Mouse (Mus musculus): ENCODE results near the gene Umad1. TPM values are rescaled to one million over a fixed set of nuclear protein-coding genes. Genes with fewer than 3 reads are reported as not detected.

Umad1 gene
- polyA plus RNA-seq, 1 experiment from 2014 or later, result 15.6 TPM

- no peaks in the 10 kb centered on the region for H3K36me3 ChIP-seq (replicated peaks; ENCODE audit: insufficient read depth, low read length)
- WGBS (ENCODE audit: insufficient replicate concordance), result 95% methylated on average over 1 of the region's 1 CpGs
- H3K9me3 ChIP-seq (ENCODE audit: low read length), result no peaks in the 10 kb centered on the region
- no peak for TF ChIP-seq EP300 (IDR thresholded peaks at IDR 0.05; ENCODE audit: low read depth)
- no peak for TF ChIP-seq CTCF (IDR thresholded peaks at IDR 0.05; ENCODE audit: low read depth)
- no peak overlapping the region for H3K4me3 ChIP-seq (ENCODE audit: low read depth, low read length)
- no peaks in the 10 kb centered on the region for H3K27me3 ChIP-seq (ENCODE audit: insufficient read depth, low read length)
- no peaks in the 10 kb centered on the region for H3K4me1 ChIP-seq (ENCODE audit: insufficient read depth)
- H3K4me2 ChIP-seq (ENCODE audit: low read depth, low read length), result no peak overlapping the region
- H3K9ac ChIP-seq (replicated peaks), result no peak overlapping the region
- ATAC-seq, result no peak
- H3K27ac ChIP-seq (ENCODE audit: low read depth), result no peak overlapping the region
- DNase-seq, result no peak
These were observed 74.3 kb downstream of the Umad1 start for GRCm38 (mm10) chr6:8333380-8333779.

- H3K9ac ChIP-seq (replicated peaks), result no peak overlapping the region
- no peak overlapping the region for H3K4me3 ChIP-seq (ENCODE audit: low read depth, low read length)
- no peak for DNase-seq
- no peak overlapping the region for H3K27ac ChIP-seq (ENCODE audit: low read depth)
- no peak for TF ChIP-seq EP300 (IDR thresholded peaks at IDR 0.05; ENCODE audit: low read depth)
- TF ChIP-seq CTCF (IDR thresholded peaks at IDR 0.05; ENCODE audit: low read depth), result no peak
- H3K9me3 ChIP-seq (ENCODE audit: low read length), result no peaks in the 10 kb centered on the region
- H3K27me3 ChIP-seq (ENCODE audit: insufficient read depth, low read length), result no peaks in the 10 kb centered on the region
- no peak overlapping the region for H3K4me2 ChIP-seq (ENCODE audit: low read depth, low read length)
- no peak for ATAC-seq
- H3K4me1 ChIP-seq (ENCODE audit: insufficient read depth), result no peaks in the 10 kb centered on the region
- WGBS (ENCODE audit: insufficient replicate concordance), result 84% methylated on average over 9 of the region's 9 CpGs
- H3K36me3 ChIP-seq (replicated peaks; ENCODE audit: insufficient read depth, low read length), result no peaks in the 10 kb centered on the region
These were observed 77.7 kb downstream of the Umad1 start for GRCm38 (mm10) chr6:8336487-8337390.

GRCm38 (mm10) chr6:8339453-8339852 lies 80.4 kb downstream of the Umad1 start:
- Histone ChIP-seq H3K4me2 (ENCODE audit: low read depth, low read length) (no peak overlapping the region), H3K9me3 (ENCODE audit: low read length) (no peaks in the 10 kb centered on the region), H3K27ac (ENCODE audit: low read depth) (no peak overlapping the region), H3K4me3 (ENCODE audit: low read depth, low read length) (no peak overlapping the region), H3K36me3 (replicated peaks; ENCODE audit: insufficient read depth, low read length) (no peaks in the 10 kb centered on the region), H3K4me1 (ENCODE audit: insufficient read depth) (peaks cover 9% of the 10 kb centered on the region; the same call in 1 of the 2 replicates), H3K27me3 (ENCODE audit: insufficient read depth, low read length) (no peaks in the 10 kb centered on the region), H3K9ac (replicated peaks) (no peak overlapping the region)
- ATAC-seq, result no peak
- WGBS (ENCODE audit: insufficient replicate concordance), result 63% methylated on average over 6 of the region's 6 CpGs
- no peak for DNase-seq
- no peak for TF ChIP-seq CTCF (IDR thresholded peaks at IDR 0.05; ENCODE audit: low read depth)
- no peak for TF ChIP-seq EP300 (IDR thresholded peaks at IDR 0.05; ENCODE audit: low read depth)

GRCm38 (mm10) chr6:8343271-8343670 lies 84.2 kb downstream of the Umad1 start:
- Histone ChIP-seq H3K9me3 (ENCODE audit: low read length) (no peaks in the 10 kb centered on the region), H3K36me3 (replicated peaks; ENCODE audit: insufficient read depth, low read length) (no peaks in the 10 kb centered on the region), H3K4me2 (ENCODE audit: low read depth, low read length) (peak overlapping the region; percentile 51), H3K27me3 (ENCODE audit: insufficient read depth, low read length) (no peaks in the 10 kb centered on the region), H3K4me3 (ENCODE audit: low read depth, low read length) (no peak overlapping the region), H3K27ac (ENCODE audit: low read depth) (no peak overlapping the region), H3K4me1 (ENCODE audit: insufficient read depth) (peaks cover 18% of the 10 kb centered on the region; the same call in 1 of the 2 replicates), H3K9ac (replicated peaks) (no peak overlapping the region)
- DNase-seq (no peak), ATAC-seq (no peak)
- whole genome bisulfite sequencing (ENCODE audit: insufficient replicate concordance), result 67% methylated on average over 4 of the region's 4 CpGs
- TF ChIP-seq CTCF (IDR thresholded peaks at IDR 0.05; ENCODE audit: low read depth) (0 out of 2 replicates have a peak, but pooled peaks have one; percentile 23), EP300 (IDR thresholded peaks at IDR 0.05; ENCODE audit: low read depth) (0 out of 2 replicates have a peak, but pooled peaks have one; percentile 11)

GRCm38 (mm10) chr6:8345219-8345856 lies 86.2 kb downstream of the Umad1 start:
- ATAC-seq (peak; percentile 90), DNase-seq (peak; percentile 74)
- H3K36me3 ChIP-seq (replicated peaks; ENCODE audit: insufficient read depth, low read length), result no peaks in the 10 kb centered on the region
- peak overlapping the region; percentile 16; the same call in 1 of the 2 replicates for H3K4me2 ChIP-seq (ENCODE audit: low read depth, low read length)
- no peaks in the 10 kb centered on the region for H3K27me3 ChIP-seq (ENCODE audit: insufficient read depth, low read length)
- 59% methylated on average over 5 of the region's 5 CpGs for WGBS (ENCODE audit: insufficient replicate concordance)
- no peak for TF ChIP-seq EP300 (IDR thresholded peaks at IDR 0.05; ENCODE audit: low read depth)
- no peak for TF ChIP-seq CTCF (IDR thresholded peaks at IDR 0.05; ENCODE audit: low read depth)
- H3K4me3 ChIP-seq (ENCODE audit: low read depth, low read length), result no peak overlapping the region
- H3K9ac ChIP-seq (replicated peaks), result no peak overlapping the region
- no peaks in the 10 kb centered on the region for H3K9me3 ChIP-seq (ENCODE audit: low read length)
- peaks cover 26% of the 10 kb centered on the region for H3K4me1 ChIP-seq (ENCODE audit: insufficient read depth)
- H3K27ac ChIP-seq (ENCODE audit: low read depth), result peak overlapping the region; percentile 29; the same call in 1 of the 2 replicates

- DNase-seq, result peak; percentile 39
- Histone ChIP-seq H3K9ac (replicated peaks) (no peak overlapping the region), H3K9me3 (ENCODE audit: low read length) (no peaks in the 10 kb centered on the region), H3K27me3 (ENCODE audit: insufficient read depth, low read length) (no peaks in the 10 kb centered on the region), H3K4me1 (ENCODE audit: insufficient read depth) (peaks cover 29% of the 10 kb centered on the region), H3K4me2 (ENCODE audit: low read depth, low read length) (no peak overlapping the region), H3K4me3 (ENCODE audit: low read depth, low read length) (no peak overlapping the region), H3K27ac (ENCODE audit: low read depth) (0 out of 2 replicates have a peak overlapping the region, but pooled peaks have one; percentile 41), H3K36me3 (replicated peaks; ENCODE audit: insufficient read depth, low read length) (no peaks in the 10 kb centered on the region)
- TF ChIP-seq EP300 (IDR thresholded peaks at IDR 0.05; ENCODE audit: low read depth), result no peak
- TF ChIP-seq CTCF (IDR thresholded peaks at IDR 0.05; ENCODE audit: low read depth), result no peak
- ATAC-seq, result peak; percentile 87
- 72% methylated on average over 2 of the region's 2 CpGs for WGBS (ENCODE audit: insufficient replicate concordance)
These were observed 88.1 kb downstream of the Umad1 start for GRCm38 (mm10) chr6:8347154-8347553.
